Mouse (Mus musculus): ENCODE data around the gene Ern1. TPM values are rescaled to one million over a fixed set of nuclear protein-coding genes. Genes with fewer than 3 reads are reported as not detected.
A peak's percentile ranks its signal among the peaks of the same experiment; 100 is the strongest.
"Not testable (repeated sequence)": the region's sequence is repeated elsewhere in the genome, so short reads cannot be mapped to it uniquely, and the experiment has no call there.

The Ern1 gene
- polyA plus RNA-seq, 1 experiment from 2014 or later, result 5.3 TPM

DNA sequence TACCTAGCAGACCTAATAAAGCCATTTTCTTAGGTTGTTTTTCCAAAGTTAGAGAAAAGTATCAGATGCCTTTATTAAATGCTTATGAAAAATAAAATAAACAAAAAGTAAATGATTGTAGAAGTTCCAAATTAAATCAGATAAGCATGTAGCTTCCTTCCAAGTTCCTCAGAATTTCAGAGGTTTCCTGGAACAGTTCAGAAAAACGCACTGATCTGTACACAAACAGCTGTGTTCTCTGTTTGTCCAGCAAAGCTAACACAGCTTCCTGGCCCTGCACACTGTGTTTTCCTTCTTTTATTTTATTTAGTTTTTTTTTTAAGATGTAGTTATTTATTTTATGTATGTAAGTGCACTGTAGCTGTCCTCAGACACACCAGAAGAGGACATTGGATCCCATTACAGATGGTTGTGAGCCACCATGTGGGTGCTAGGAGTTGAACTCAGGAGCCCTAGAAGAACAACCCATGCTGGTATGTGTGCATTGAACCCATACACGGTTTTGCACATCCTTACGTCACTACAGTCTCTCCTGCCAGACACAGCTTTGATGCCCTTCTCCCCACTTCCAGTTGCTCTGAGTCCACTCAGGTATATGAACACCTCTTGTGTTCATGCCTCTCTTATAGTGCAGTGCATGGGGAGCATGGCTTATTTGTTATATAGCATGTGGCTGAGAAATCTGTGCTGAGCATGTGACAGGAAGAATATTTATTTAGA lies 74.9 kb downstream of the Ern1 start:
- Histone ChIP-seq H3K36me3 (peaks cover 32% of the 10 kb centered on the region), H3K4me1 (peaks cover 18% of the 10 kb centered on the region), H3K27me3 (ENCODE audit: insufficient read depth, poor library complexity, severe bottlenecking) (no peaks in the 10 kb centered on the region), H3K4me3 (no peak overlapping the region), H3K27ac (no peak overlapping the region), H3K9me3 (no peaks in the 10 kb centered on the region)
- DNase-seq (ENCODE audit: low spot score), result no peak
- 89% methylated on average over 3 of the region's 3 CpGs for WGBS

DNA sequence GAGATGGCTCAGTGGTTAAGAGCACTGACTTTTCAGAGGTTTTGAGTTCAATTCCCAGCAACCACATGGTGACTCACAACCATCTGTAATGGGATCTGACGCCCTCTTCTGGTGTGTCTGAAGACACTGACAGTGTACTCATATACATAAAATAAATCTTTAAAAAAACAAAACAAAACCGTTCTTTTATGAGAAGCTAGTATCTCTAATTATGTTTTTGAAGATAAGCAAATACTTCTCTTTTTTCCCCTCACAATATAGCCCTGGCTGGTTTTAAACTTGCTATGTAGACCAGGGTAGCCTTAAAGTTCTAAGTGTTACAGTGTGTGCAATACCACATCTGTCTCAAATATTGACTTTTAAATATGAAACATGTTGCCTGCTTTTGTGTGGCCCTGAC lies 76.5 kb downstream of the Ern1 start:
- H3K4me3 ChIP-seq, result no peak overlapping the region
- H3K4me1 ChIP-seq, result peaks cover 12% of the 10 kb centered on the region; the same call in 1 of the 2 replicates
- H3K27me3 ChIP-seq (ENCODE audit: insufficient read depth, poor library complexity, severe bottlenecking), result no peaks in the 10 kb centered on the region
- DNase-seq (ENCODE audit: low spot score), result no peak
- no peaks in the 10 kb centered on the region for H3K9me3 ChIP-seq
- H3K36me3 ChIP-seq, result peaks cover 45% of the 10 kb centered on the region
- no peak overlapping the region for H3K27ac ChIP-seq
- WGBS, result 75% methylated on average over 2 of the region's 2 CpGs

DNA sequence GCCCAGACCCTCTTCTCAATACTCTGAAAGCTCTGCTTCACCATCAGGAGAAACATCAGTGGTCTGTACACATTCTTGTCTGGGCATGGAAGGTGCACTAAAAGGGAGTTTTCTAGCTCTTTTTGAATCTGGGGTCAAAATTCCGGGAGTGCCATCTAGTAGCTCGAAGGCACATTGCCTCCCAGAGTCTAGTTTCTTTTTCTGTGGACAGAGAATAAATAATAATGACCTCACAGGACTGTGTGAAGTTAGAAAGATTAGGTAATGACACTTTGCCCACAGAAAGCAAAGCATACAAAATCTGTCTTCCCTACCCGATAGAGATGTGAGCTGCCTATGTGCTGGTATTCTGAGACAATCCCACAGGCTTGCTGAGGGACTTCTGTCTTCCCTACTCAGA lies 77.1 kb downstream of the Ern1 start:
- H3K4me3 ChIP-seq, result no peak overlapping the region
- 89% methylated on average over 3 of the region's 3 CpGs for WGBS
- H3K27me3 ChIP-seq (ENCODE audit: insufficient read depth, poor library complexity, severe bottlenecking), result no peaks in the 10 kb centered on the region
- peaks cover 8% of the 10 kb centered on the region; the same call in 1 of the 2 replicates for H3K4me1 ChIP-seq
- no peak for DNase-seq (ENCODE audit: low spot score)
- no peak overlapping the region for H3K27ac ChIP-seq
- no peaks in the 10 kb centered on the region for H3K9me3 ChIP-seq
- peaks cover 51% of the 10 kb centered on the region for H3K36me3 ChIP-seq

DNA sequence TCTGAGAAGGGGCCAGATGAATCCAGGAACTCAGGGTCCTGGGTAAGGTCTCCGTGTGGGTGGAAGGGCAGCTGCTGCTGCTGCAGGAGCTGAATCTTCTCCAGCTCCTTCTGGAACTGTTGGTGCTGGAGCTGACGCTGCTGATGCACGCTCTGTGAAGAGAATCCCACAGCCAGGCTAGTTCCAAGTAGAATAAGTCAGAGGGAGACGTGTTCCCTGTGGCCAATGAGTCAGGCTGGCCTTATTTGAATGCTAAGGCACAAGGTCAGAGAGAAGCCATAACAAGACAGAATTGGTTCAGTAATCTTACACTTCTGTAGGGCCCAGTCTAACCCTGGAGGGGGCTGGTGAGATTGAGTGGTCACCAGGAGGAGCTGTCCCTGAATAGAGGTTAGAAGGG lies 77.6 kb downstream of the Ern1 start:
- Histone ChIP-seq H3K27me3 (ENCODE audit: insufficient read depth, poor library complexity, severe bottlenecking) (no peaks in the 10 kb centered on the region), H3K9me3 (no peaks in the 10 kb centered on the region), H3K36me3 (peaks cover 53% of the 10 kb centered on the region), H3K27ac (0 out of 2 replicates have a peak overlapping the region, but pooled peaks have one; percentile 10), H3K4me1 (peaks cover 8% of the 10 kb centered on the region; the same call in 1 of the 2 replicates), H3K4me3 (no peak overlapping the region)
- DNase-seq (ENCODE audit: low spot score), result no peak
- WGBS, result 71% methylated on average over 4 of the region's 4 CpGs

DNA sequence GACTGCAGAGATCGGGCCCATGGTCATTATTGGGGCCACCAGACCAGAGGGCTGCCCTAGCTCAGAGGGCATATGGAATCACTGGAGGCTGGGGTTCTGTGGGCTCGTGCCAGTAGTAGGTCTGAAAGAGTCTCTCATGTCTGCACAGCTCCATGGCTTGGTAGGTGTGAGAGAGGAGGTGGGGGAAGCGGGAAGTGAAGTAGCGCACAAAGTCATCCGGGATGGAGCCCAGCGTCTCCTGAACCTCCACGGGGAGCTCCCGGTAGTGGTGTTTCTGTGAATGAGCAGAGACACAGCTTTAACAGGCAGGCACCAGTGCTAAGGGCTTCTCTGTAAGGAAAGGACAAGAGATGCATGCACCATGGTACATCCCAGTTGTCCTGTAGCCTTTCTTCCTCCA lies 89.2 kb downstream of the Ern1 start:
- Histone ChIP-seq H3K27me3 (ENCODE audit: insufficient read depth, poor library complexity, severe bottlenecking) (no peaks in the 10 kb centered on the region), H3K36me3 (peaks cover 43% of the 10 kb centered on the region), H3K4me3 (no peak overlapping the region), H3K4me1 (0 out of 2 replicates have a peak, but pooled peaks cover under 1% of the 10 kb centered on the region), H3K9me3 (no peaks in the 10 kb centered on the region), H3K27ac (no peak overlapping the region)
- WGBS, result 93% methylated on average over 8 of the region's 8 CpGs
- DNase-seq (ENCODE audit: low spot score), result no peak

DNA sequence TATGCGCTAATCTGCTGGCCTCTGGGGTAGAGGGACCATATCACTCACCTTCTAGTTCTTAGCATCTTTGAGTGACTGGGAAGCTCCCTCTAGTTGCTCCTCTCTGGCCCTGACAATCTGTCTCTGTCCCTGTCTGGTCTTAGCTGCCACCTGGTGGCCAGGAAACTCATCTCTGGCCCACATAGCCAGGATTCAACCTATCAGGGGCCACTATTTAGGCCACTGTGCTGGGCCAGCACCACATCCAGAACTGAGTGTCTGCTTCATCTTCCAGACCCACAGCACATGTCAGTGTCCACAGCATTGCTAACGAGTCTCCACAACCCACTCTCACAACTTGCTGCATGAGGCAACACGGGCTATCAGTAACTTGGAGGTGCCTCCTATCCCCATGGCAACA lies 90.0 kb downstream of the Ern1 start:
- Histone ChIP-seq H3K27me3 (ENCODE audit: insufficient read depth, poor library complexity, severe bottlenecking) (no peaks in the 10 kb centered on the region), H3K27ac (no peak overlapping the region), H3K9me3 (no peaks in the 10 kb centered on the region), H3K4me1 (peaks cover 5% of the 10 kb centered on the region; the same call in 1 of the 2 replicates), H3K4me3 (no peak overlapping the region), H3K36me3 (peaks cover 35% of the 10 kb centered on the region)
- 79% methylated on average over 3 of the region's 3 CpGs for WGBS
- DNase-seq (ENCODE audit: low spot score), result no peak

GRCm38 (mm10) chr11:106394055-106394454 lies 93.6 kb downstream of the Ern1 start:
- DNase-seq (ENCODE audit: low spot score); H3K4me3 ChIP-seq; H3K4me1 ChIP-seq; H3K27me3 ChIP-seq (ENCODE audit: insufficient read depth, poor library complexity, severe bottlenecking); H3K27ac ChIP-seq; H3K9me3 ChIP-seq: not testable (repeated sequence)
- 56% methylated on average over 2 of the region's 2 CpGs for WGBS
- H3K36me3 ChIP-seq, result peaks cover 18% of the 10 kb centered on the region

- H3K4me1 ChIP-seq, result peaks cover 9% of the 10 kb centered on the region; the same call in 1 of the 2 replicates
- no peak overlapping the region for H3K27ac ChIP-seq
- DNase-seq (ENCODE audit: low spot score), result no peak
- WGBS, result 66% methylated on average over 4 of the region's 4 CpGs
- H3K36me3 ChIP-seq, result peaks cover 11% of the 10 kb centered on the region
- H3K27me3 ChIP-seq (ENCODE audit: insufficient read depth, poor library complexity, severe bottlenecking), result no peaks in the 10 kb centered on the region
- no peak overlapping the region for H3K4me3 ChIP-seq
- no peaks in the 10 kb centered on the region for H3K9me3 ChIP-seq
Measured at GRCm38 (mm10) chr11:106393331-106393616, 94.4 kb downstream of the Ern1 start.

DNA sequence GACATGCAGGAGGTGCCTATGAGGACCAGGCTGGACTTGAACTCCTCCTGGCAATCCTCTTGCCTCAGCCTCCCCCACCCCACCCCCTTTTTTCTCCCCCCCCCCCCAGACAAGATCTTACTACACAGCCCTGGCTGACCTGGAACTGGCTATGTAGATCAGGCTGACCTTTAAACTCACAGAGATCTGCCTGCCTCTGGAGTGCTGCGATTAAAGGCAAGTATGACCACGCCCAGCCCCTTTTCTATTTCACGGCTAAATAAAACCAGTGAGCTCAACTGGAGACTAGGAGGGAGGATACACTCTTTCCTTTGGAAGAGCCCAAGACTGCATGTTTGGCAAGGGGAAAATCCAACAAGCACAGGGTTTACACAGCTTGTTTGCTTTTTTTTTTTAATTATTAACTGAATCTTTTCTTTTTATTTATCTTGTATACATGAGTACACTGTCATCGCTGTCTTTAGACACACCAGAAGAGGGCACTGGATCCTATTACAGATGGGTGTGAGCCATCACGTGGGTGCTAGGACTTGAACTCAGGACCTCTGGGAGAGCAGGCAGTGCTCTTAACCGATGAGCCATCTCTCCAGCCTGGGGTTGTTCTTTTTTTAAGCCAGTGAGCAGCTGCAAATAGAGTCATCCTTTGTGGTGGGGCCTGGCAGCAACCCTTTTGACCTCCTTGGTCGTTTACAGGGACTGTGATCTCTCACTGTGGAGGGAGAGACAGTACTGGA lies 94.9 kb downstream of the Ern1 start:
- 64% methylated on average over 7 of the region's 7 CpGs for WGBS
- peaks cover 9% of the 10 kb centered on the region; the same call in 1 of the 2 replicates for H3K4me1 ChIP-seq
- no peaks in the 10 kb centered on the region for H3K27me3 ChIP-seq (ENCODE audit: insufficient read depth, poor library complexity, severe bottlenecking)
- H3K27ac ChIP-seq, result no peak overlapping the region
- H3K9me3 ChIP-seq, result no peaks in the 10 kb centered on the region
- peaks cover 5% of the 10 kb centered on the region; the same call in 1 of the 2 replicates for H3K36me3 ChIP-seq
- H3K4me3 ChIP-seq, result no peak overlapping the region
- no peak for DNase-seq (ENCODE audit: low spot score)

DNA sequence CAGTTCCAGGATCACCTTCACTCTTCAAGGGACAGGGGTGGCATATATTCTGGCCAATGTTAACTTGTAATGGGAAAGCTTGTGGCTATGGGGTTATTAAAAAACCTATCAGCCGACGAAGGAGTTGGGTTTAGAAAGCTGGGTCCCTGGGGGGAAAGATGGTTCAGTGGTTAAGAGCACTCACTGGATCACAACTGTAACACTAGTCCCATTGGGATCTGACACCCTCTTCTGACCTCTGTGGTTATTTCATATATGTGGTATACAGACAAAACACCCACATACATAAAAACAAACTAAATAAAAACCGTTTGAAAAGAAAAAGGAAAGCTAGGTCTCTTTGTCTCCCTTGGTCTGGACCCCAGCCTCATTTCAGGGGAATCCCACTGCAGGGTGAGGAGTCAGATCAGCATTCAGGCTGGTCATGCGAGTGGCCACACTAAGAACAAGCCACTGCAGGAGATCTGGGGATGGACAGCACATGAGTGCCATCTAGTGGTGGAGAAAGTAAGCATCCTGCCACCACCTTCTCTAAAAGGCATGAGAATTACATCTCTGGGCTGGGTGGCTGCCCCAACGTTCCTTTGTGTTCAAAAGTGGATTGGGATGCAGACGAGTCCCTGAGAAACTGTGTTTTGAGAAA lies 96.0 kb downstream of the Ern1 start:
- Histone ChIP-seq H3K4me3 (no peak overlapping the region), H3K9me3 (no peaks in the 10 kb centered on the region), H3K4me1 (peaks cover 9% of the 10 kb centered on the region; the same call in 1 of the 2 replicates), H3K36me3 (0 out of 2 replicates have a peak, but pooled peaks cover 4% of the 10 kb centered on the region), H3K27me3 (ENCODE audit: insufficient read depth, poor library complexity, severe bottlenecking) (no peaks in the 10 kb centered on the region), H3K27ac (no peak overlapping the region)
- 32% methylated on average over 6 of the region's 6 CpGs for WGBS
- peak; percentile 84 for DNase-seq (ENCODE audit: low spot score)

DNA sequence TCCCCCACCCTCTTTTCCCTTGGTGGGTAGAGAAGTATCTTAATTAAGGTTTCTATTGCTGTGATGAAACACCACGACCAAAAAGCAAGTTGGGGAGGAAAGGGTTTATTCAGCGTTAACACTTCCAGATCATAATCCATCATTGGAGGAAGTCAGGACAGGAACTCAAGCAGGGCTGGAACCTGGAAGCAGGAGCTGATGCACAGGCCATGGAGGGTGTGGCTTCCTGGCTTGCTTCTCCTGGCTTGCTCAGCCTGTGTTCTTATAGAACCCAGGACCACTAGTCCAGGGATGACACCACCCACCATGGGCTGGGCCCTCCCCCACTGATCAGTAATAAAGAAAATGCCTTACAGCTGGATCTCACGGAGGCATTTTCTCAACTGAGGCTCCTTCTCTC lies 96.9 kb downstream of the Ern1 start:
- Histone ChIP-seq H3K27me3 (ENCODE audit: insufficient read depth, poor library complexity, severe bottlenecking) (no peaks in the 10 kb centered on the region), H3K9me3 (no peaks in the 10 kb centered on the region), H3K4me1 (peaks cover 9% of the 10 kb centered on the region; the same call in 1 of the 2 replicates), H3K36me3 (0 out of 2 replicates have a peak, but pooled peaks cover 4% of the 10 kb centered on the region), H3K27ac (no peak overlapping the region), H3K4me3 (no peak overlapping the region)
- no peak for DNase-seq (ENCODE audit: low spot score)
- 57% methylated on average over 3 of the region's 3 CpGs for WGBS

GRCm38 (mm10) chr11:106389611-106390010 lies 98.0 kb downstream of the Ern1 start:
- WGBS, result 24% methylated on average over 3 of the region's 3 CpGs
- no peaks in the 10 kb centered on the region for H3K27me3 ChIP-seq (ENCODE audit: insufficient read depth, poor library complexity, severe bottlenecking)
- no peak for DNase-seq (ENCODE audit: low spot score)
- H3K36me3 ChIP-seq, result 0 out of 2 replicates have a peak, but pooled peaks cover 4% of the 10 kb centered on the region
- H3K9me3 ChIP-seq, result no peaks in the 10 kb centered on the region
- H3K27ac ChIP-seq, result no peak overlapping the region
- H3K4me1 ChIP-seq, result peaks cover 9% of the 10 kb centered on the region; the same call in 1 of the 2 replicates
- no peak overlapping the region for H3K4me3 ChIP-seq

- H3K27me3 ChIP-seq (ENCODE audit: insufficient read depth, poor library complexity, severe bottlenecking), result no peaks in the 10 kb centered on the region
- H3K4me3 ChIP-seq, result no peak within 1 kb of the TSS
- H3K27ac ChIP-seq, result peak within 1 kb of the TSS; percentile 39; the same call in 1 of the 2 replicates
- H3K4me1 ChIP-seq, result 0 out of 2 replicates have a peak, but pooled peaks cover 11% of the 10 kb centered on the region
- no peak for DNase-seq (ENCODE audit: low spot score)
- no peaks in the 10 kb centered on the region for H3K36me3 ChIP-seq
- no peaks in the 10 kb centered on the region for H3K9me3 ChIP-seq
- 63% methylated on average over 6 of the region's 6 CpGs for WGBS
Measured at GRCm38 (mm10) chr11:106387791-106388216, 99.8 kb downstream of the Ern1 start, which contains the start of gene Icam2. Icam2 (minus strand) TSS chr11:106388075.

All from heart, embryonic 10.5 days (tissue).